Mouse (Mus musculus): Measurements from ENCODE around the gene Misp.

GRCm38 (mm10) chr10:79853860-79854795, 33.3 kb downstream of the Misp start, which contains the start of gene Ptbp1:
- TF ChIP-seq CTCF (IDR thresholded peaks at IDR 0.05; ENCODE audit: borderline replicate concordance, insufficient read depth, low read depth, low read length) = no peak
- peak; percentile 81 for TF ChIP-seq POLR2A (IDR thresholded peaks at IDR 0.05; ENCODE audit: borderline replicate concordance, insufficient read depth, low read length)

Measured in cerebellum, adult 2 months (tissue).